Mouse (Mus musculus): ENCODE results near the gene Slc25a51. TPM values are rescaled to one million over a fixed set of nuclear protein-coding genes. Genes with fewer than 3 reads are reported as not detected.

Gene Slc25a51
- polyA plus RNA-seq, 1 experiment from 2014 or later: 59.4 TPM

GRCm38 (mm10) chr4:45431806-45432205, 23.2 kb upstream of the Slc25a51 start:
- WGBS: 86% methylated on average over 3 of the region's 3 CpGs
- no peaks in the 10 kb centered on the region for H3K27me3 ChIP-seq (replicated peaks; ENCODE audit: insufficient read depth, low read length)
- ATAC-seq (no peak), DNase-seq (ENCODE audit: low spot score) (no peak)
- H3K4me3 ChIP-seq (ENCODE audit: low read depth, low read length): no peak overlapping the region
- H3K9ac ChIP-seq (replicated peaks; ENCODE audit: low read depth): no peak overlapping the region
- H3K27ac ChIP-seq (ENCODE audit: low read length): no peak overlapping the region
- H3K4me1 ChIP-seq (ENCODE audit: insufficient read depth, low read depth, low read length): peaks cover 9% of the 10 kb centered on the region; the same call in 1 of the 2 replicates
- no peak overlapping the region for H3K4me2 ChIP-seq (replicated peaks; ENCODE audit: low read depth, low read length)
- H3K9me3 ChIP-seq (ENCODE audit: low read length): no peaks in the 10 kb centered on the region
- H3K36me3 ChIP-seq (ENCODE audit: insufficient read depth, low read length): no peaks in the 10 kb centered on the region
- no peak for TF ChIP-seq CTCF (IDR thresholded peaks at IDR 0.05)

DNA sequence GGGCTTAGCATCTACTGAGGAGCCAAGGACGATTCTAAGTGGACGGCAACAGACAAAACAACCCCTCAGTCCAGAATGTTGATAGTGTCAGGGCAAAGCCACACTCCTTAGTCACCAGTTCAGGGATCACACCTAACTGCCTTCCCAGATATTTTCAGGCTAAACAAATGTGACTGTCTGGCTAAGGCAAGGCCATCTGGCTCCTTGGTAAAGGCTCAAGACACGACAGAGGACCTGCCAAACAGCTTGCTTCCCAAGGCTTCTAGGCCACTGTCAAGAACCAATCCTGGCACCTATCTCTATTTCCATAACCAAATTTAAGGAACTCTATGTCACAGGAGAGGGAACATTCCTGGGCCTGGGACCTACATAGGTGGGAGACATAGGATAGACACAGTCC, 22.8 kb upstream of the Slc25a51 start:
- Histone ChIP-seq H3K4me2 (replicated peaks; ENCODE audit: low read depth, low read length) (no peak overlapping the region), H3K9ac (replicated peaks; ENCODE audit: low read depth) (no peak overlapping the region), H3K9me3 (ENCODE audit: low read length) (no peaks in the 10 kb centered on the region), H3K4me1 (ENCODE audit: insufficient read depth, low read depth, low read length) (peaks cover 9% of the 10 kb centered on the region; the same call in 1 of the 2 replicates), H3K27me3 (replicated peaks; ENCODE audit: insufficient read depth, low read length) (no peaks in the 10 kb centered on the region), H3K4me3 (ENCODE audit: low read depth, low read length) (no peak overlapping the region), H3K27ac (ENCODE audit: low read length) (no peak overlapping the region), H3K36me3 (ENCODE audit: insufficient read depth, low read length) (no peaks in the 10 kb centered on the region)
- no peak for TF ChIP-seq EP300 (IDR thresholded peaks at IDR 0.05)
- TF ChIP-seq CTCF (IDR thresholded peaks at IDR 0.05): no peak
- no peak for ATAC-seq
- DNase-seq (ENCODE audit: low spot score): no peak
- 82% methylated on average over 3 of the region's 3 CpGs for WGBS

GRCm38 (mm10) chr4:45429451-45429850, 20.9 kb upstream of the Slc25a51 start:
- H3K27ac ChIP-seq (ENCODE audit: low read length): no peak overlapping the region
- no peaks in the 10 kb centered on the region for H3K27me3 ChIP-seq (replicated peaks; ENCODE audit: insufficient read depth, low read length)
- TF ChIP-seq EP300 (IDR thresholded peaks at IDR 0.05): no peak
- no peak for TF ChIP-seq CTCF (IDR thresholded peaks at IDR 0.05)
- H3K4me3 ChIP-seq (ENCODE audit: low read depth, low read length): no peak overlapping the region
- H3K9me3 ChIP-seq (ENCODE audit: low read length): no peaks in the 10 kb centered on the region
- H3K4me1 ChIP-seq (ENCODE audit: insufficient read depth, low read depth, low read length): no peaks in the 10 kb centered on the region
- no peaks in the 10 kb centered on the region for H3K36me3 ChIP-seq (ENCODE audit: insufficient read depth, low read length)
- H3K9ac ChIP-seq (replicated peaks; ENCODE audit: low read depth): no peak overlapping the region
- ATAC-seq (no peak), DNase-seq (ENCODE audit: low spot score) (no peak)
- WGBS: 87% methylated on average over 7 of the region's 7 CpGs
- H3K4me2 ChIP-seq (replicated peaks; ENCODE audit: low read depth, low read length): no peak overlapping the region

DNA sequence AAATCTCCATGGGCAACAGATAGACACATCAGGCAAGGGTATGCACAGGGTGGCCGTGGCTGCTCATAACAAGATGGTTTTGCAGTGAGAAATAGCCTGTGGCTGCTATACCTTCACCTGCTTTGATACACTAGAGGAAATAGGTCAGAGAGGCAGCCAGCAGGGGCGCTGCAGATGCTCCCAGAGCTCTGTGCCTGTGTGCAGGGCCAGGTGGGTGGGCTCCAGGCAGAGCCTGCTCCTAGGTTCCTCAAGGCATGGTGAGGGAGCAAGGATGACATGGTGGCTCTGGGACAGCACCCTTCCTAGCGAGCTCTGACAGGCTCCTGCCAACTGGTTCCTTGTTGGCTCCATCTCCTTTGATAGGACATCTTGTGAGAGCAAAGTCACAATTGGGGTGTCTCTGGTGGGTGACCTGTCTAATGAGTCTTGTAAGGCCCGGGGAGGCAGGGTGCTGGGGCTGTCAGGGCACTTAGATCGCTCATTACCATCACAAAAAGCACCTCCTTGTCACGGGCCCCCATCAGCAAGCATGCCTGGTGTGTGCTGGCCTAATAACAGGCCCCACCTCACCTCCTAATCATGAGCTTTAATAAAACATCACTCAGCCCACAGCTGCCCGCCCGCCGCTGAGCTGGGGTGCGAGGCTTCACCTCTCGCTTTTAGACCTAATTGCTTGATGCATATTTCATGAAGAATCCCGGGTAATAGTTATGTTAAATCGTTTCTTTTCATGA, 18.3 kb upstream of the Slc25a51 start:
- H3K36me3 ChIP-seq (ENCODE audit: insufficient read depth, low read length): no peaks in the 10 kb centered on the region
- H3K27me3 ChIP-seq (replicated peaks; ENCODE audit: insufficient read depth, low read length): no peaks in the 10 kb centered on the region
- no peak overlapping the region for H3K4me3 ChIP-seq (ENCODE audit: low read depth, low read length)
- H3K27ac ChIP-seq (ENCODE audit: low read length): no peak overlapping the region
- no peak overlapping the region for H3K9ac ChIP-seq (replicated peaks; ENCODE audit: low read depth)
- no peaks in the 10 kb centered on the region for H3K9me3 ChIP-seq (ENCODE audit: low read length)
- DNase-seq (ENCODE audit: low spot score) (no peak), ATAC-seq (no peak)
- no peak overlapping the region for H3K4me2 ChIP-seq (replicated peaks; ENCODE audit: low read depth, low read length)
- peaks cover 3% of the 10 kb centered on the region; the same call in 1 of the 2 replicates for H3K4me1 ChIP-seq (ENCODE audit: insufficient read depth, low read depth, low read length)
- TF ChIP-seq EP300 (IDR thresholded peaks at IDR 0.05): no peak
- TF ChIP-seq CTCF (IDR thresholded peaks at IDR 0.05): peak; percentile 65
- WGBS: 73% methylated on average over 13 of the region's 13 CpGs

DNA sequence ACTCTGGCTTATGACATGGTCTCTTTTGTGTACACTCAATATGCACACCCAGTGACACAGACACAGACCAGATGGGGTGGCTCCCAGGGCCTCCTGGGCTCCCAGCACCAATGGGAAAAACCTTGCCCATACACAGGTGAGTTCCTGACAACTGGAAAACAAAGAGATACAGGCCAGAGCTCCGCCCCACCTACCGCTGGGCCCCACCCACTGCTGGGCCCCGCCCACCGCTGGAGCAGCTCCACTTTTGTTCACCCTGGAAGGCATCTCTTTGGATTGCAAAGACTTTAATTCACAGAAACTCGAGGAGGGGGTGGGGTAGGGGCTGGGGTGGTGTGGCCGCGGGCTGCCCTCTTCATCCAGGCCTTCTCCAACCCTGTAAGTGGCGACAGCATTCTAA, 14.8 kb upstream of the Slc25a51 start:
- H3K9me3 ChIP-seq (ENCODE audit: low read length): no peaks in the 10 kb centered on the region
- H3K4me1 ChIP-seq (ENCODE audit: insufficient read depth, low read depth, low read length): peaks cover 3% of the 10 kb centered on the region; the same call in 1 of the 2 replicates
- no peaks in the 10 kb centered on the region for H3K27me3 ChIP-seq (replicated peaks; ENCODE audit: insufficient read depth, low read length)
- H3K4me2 ChIP-seq (replicated peaks; ENCODE audit: low read depth, low read length): no peak overlapping the region
- WGBS: 36% methylated on average over 8 of the region's 8 CpGs
- TF ChIP-seq EP300 (IDR thresholded peaks at IDR 0.05): no peak
- TF ChIP-seq CTCF (IDR thresholded peaks at IDR 0.05): no peak
- DNase-seq (ENCODE audit: low spot score) (no peak), ATAC-seq (peak; percentile 18)
- H3K27ac ChIP-seq (ENCODE audit: low read length): no peak overlapping the region
- no peak overlapping the region for H3K9ac ChIP-seq (replicated peaks; ENCODE audit: low read depth)
- H3K36me3 ChIP-seq (ENCODE audit: insufficient read depth, low read length): no peaks in the 10 kb centered on the region
- H3K4me3 ChIP-seq (ENCODE audit: low read depth, low read length): no peak overlapping the region

DNA sequence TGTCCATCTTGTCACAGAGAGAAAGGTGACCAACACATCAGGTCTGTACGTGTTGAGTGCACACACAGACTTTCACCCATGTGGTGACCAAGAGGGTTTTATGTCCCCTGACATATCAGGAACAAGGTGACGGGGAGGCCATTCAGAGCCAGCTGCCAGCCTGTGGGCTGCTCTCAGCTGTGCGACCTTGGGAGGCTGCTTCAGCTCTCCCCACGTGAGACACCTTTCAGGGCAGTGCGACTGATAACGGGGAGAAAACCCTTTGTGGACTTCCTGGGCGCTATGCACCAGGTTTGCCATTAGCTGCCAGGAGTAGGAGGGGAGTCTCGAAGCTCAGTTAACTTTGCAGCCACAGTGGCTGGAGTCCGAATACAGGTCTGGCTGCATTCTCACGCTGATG, 14.1 kb upstream of the Slc25a51 start:
- no peak overlapping the region for H3K9ac ChIP-seq (replicated peaks; ENCODE audit: low read depth)
- TF ChIP-seq CTCF (IDR thresholded peaks at IDR 0.05) (no peak), EP300 (IDR thresholded peaks at IDR 0.05) (no peak)
- H3K27ac ChIP-seq (ENCODE audit: low read length): no peak overlapping the region
- no peaks in the 10 kb centered on the region for H3K9me3 ChIP-seq (ENCODE audit: low read length)
- H3K4me1 ChIP-seq (ENCODE audit: insufficient read depth, low read depth, low read length): peaks cover 3% of the 10 kb centered on the region; the same call in 1 of the 2 replicates
- H3K27me3 ChIP-seq (replicated peaks; ENCODE audit: insufficient read depth, low read length): no peaks in the 10 kb centered on the region
- 79% methylated on average over 10 of the region's 10 CpGs for WGBS
- DNase-seq (ENCODE audit: low spot score) (no peak), ATAC-seq (no peak)
- H3K36me3 ChIP-seq (ENCODE audit: insufficient read depth, low read length): no peaks in the 10 kb centered on the region
- H3K4me3 ChIP-seq (ENCODE audit: low read depth, low read length): no peak overlapping the region
- H3K4me2 ChIP-seq (replicated peaks; ENCODE audit: low read depth, low read length): no peak overlapping the region

Data from lung, postnatal 0 days (tissue).